Mouse (Mus musculus) midbrain, postnatal 0 days (tissue): ENCODE results near the gene Cacna2d2. TPM values are rescaled to one million over a fixed set of nuclear protein-coding genes. Genes with fewer than 3 reads are reported as not detected.

Source experiments
- ATAC-seq: fragments of 200-750 bp; cut with Nextera tagmentation; 2 replicates; pipeline ENCODE4 v1.8.0; 2017; ENCODE audit warnings: moderate number of reproducible peaks, mild to moderate bottlenecking, moderate TSS enrichment, moderate library complexity; ENCODE audit not compliant: low FRiP score
- DNase-seq: peaks from one replicate; pipeline ENCODE4 v3.0.0-alpha.2; 2015; ENCODE audit warnings: low spot score
- H3K27ac ChIP-seq: fragments of 300-500 bp; sonication (generic); 2 replicates; pipeline ENCODE4 v1.5.1; 2014; ENCODE audit warnings: low read depth, mild to moderate bottlenecking, low read length, mixed read lengths
- H3K27me3 ChIP-seq: fragments of 300-500 bp; sonication (generic); 2 replicates; pipeline ENCODE4 v1.6.1; 2014; ENCODE audit warnings: low read length, control low read depth, mixed read lengths; ENCODE audit not compliant: insufficient read depth
- H3K36me3 ChIP-seq: fragments of 300-500 bp; sonication (generic); 2 replicates; pipeline ENCODE4 v1.6.1; 2014; ENCODE audit warnings: low read length, control low read depth, mixed read lengths; ENCODE audit not compliant: insufficient read depth
- H3K4me1 ChIP-seq: fragments of 300-500 bp; sonication (generic); 2 replicates; pipeline ENCODE4 v1.6.1; 2014; ENCODE audit warnings: mild to moderate bottlenecking, control low read depth, antibody characterized with exemption, low read length, mixed read lengths; ENCODE audit not compliant: insufficient read depth
- H3K4me2 ChIP-seq: fragments of 300-500 bp; sonication (generic); 2 replicates; pipeline ENCODE4 v1.6.1; 2014; ENCODE audit warnings: low read depth, mild to moderate bottlenecking, low read length, mixed read lengths; ENCODE audit not compliant: poor library complexity, severe bottlenecking
- H3K4me3 ChIP-seq: fragments of 300-500 bp; sonication (generic); 2 replicates; pipeline ENCODE4 v1.5.1; 2014; ENCODE audit warnings: low read depth, mild to moderate bottlenecking, low read length, moderate library complexity
- H3K9ac ChIP-seq: fragments of 300-500 bp; sonication (generic); replicated peaks from 2 replicates; pipeline ENCODE4 v1.6.1; 2014; ENCODE audit warnings: mild to moderate bottlenecking, low read length, moderate library complexity, mixed read lengths; ENCODE audit not compliant: poor library complexity, severe bottlenecking
- H3K9me3 ChIP-seq: fragments of 300-500 bp; sonication (generic); 2 replicates; pipeline ENCODE4 v1.6.1; 2016; ENCODE audit warnings: low read length, control low read depth
- CTCF ChIP-seq: IDR thresholded peaks from 2 replicates; pipeline ENCODE4 v1.5.1; 2016; ENCODE audit warnings: antibody characterized with exemption, mild to moderate bottlenecking
- WGBS: fragments of 180-500 bp; shearing (Covaris S2); extraction: QIAGEN DNeasy Blood & Tissue Kit; methylation state at CpG from one replicate; pipeline ENCODE4 v1.1.7; 2014; 5-methylcytosine and 5-hydroxymethylcytosine counted together
- polyA plus RNA-seq: library from polyadenylated mRNA; unstranded; fragments of >200 nt; fragmentation: Nextera tagmentation; extraction: Ambion mirVana; gene quantifications from 2 replicates; pipeline ENCODE4 v1.2.1, GENCODE M21; 2015
- total RNA-seq: library from RNA; depleted of rRNA; stranded (reverse); fragments of >200 nt; gene quantifications from 2 replicates; pipeline ENCODE4 v1.2.3, GENCODE M21; 2014

Gene Cacna2d2
- total and polyA plus RNA-seq, 2 experiments from 2014 or later, result 9.0 to 191 TPM

DNA sequence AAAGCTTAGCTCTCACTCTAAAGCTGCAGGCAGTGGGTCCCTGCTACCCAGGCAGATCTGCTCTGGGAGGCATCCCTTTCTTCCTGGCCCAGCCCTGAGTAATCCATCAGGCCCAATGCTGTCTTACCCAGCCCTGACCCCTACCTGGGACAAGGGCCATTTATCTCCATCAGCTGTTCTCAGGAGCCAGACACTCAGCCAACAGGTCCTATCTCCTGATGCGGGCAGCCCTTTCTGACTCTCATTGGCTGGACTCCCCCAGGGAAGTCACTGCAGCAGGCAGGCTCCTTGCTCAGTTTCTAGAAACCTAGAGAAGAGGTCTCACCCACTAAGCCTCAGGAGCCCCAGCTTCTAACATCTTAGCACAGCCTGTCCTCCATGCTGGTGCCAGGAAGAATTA lies 31.1 kb upstream of the Cacna2d2 start:
- TF ChIP-seq CTCF, result no peak
- Histone ChIP-seq H3K27ac (no peak overlapping the region), H3K27me3 (no peaks in the 10 kb centered on the region), H3K4me3 (no peak overlapping the region), H3K4me2 (no peak overlapping the region), H3K36me3 (no peaks in the 10 kb centered on the region), H3K9ac (no peak overlapping the region), H3K9me3 (no peaks in the 10 kb centered on the region), H3K4me1 (no peaks in the 10 kb centered on the region)
- 90% methylated on average over 1 of the region's 1 CpGs for WGBS
- DNase-seq (no peak), ATAC-seq (no peak)

DNA sequence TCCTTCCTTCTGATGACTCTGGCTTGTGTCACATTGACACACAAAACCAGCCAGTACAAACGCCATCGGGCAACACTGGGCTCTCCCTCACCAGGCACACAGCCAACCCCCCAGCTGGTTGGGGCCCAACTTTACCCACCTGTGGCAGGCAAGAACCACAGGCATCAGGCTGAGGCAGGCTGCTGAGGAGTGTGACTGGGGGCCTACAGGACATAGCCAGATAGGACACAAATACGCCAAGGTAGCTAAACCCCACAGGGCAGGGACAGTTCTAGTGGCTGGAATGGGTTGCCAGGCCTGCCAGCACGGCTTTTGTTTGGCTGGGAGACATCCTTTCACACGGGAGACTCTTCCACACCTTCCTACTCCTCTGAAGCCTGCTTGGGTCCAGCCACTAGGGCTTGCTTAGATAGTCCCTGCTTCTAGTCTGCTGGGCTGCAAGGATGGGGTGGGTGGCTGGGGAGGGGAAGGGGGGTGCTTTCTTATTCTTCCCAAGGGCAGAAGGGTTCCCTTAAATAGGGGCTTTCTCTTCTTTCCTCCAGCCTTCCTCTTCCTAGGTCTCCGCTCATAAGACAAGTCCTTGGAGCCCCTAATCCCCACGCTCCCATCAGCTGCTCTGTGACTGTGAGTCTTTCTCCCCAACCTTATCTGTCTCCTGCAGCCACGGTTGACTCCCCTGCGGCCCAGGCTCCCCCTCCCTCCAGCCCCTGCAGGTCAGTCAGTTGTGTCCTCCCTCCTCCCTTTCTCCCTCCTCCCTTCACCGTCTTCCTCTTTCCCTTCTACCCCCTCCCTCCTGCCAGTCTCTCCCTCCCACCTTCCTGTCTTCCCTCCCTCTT lies 29.9 kb upstream of the Cacna2d2 start:
- H3K4me2 ChIP-seq, result no peak overlapping the region
- no peaks in the 10 kb centered on the region for H3K4me1 ChIP-seq
- no peak for ATAC-seq
- no peak overlapping the region for H3K9ac ChIP-seq
- no peak for DNase-seq
- no peaks in the 10 kb centered on the region for H3K36me3 ChIP-seq
- 40% methylated on average over 10 of the region's 10 CpGs for WGBS
- H3K4me3 ChIP-seq, result no peak overlapping the region
- H3K27me3 ChIP-seq, result no peaks in the 10 kb centered on the region
- no peak overlapping the region; the same call in 1 of the 2 replicates for H3K27ac ChIP-seq
- no peak for TF ChIP-seq CTCF
- H3K9me3 ChIP-seq, result no peaks in the 10 kb centered on the region

DNA sequence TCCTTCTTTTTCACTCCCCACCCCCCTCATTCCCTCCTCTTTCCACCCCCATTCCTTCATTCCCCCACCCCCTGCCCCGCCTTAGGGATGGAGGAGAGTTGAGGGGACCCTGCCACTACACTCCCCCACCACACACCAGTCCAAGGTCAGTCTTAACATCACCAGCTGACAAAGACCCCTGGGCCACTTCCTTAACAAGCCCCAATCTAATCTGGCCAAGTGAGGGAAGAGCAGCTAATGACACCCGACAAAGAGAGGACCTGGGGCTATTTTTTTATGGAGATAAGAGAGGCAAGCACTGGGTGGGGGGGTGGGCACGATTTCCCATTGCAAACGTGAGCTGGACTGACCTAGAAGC lies 29.3 kb upstream of the Cacna2d2 start:
- 7% methylated on average over 3 of the region's 4 CpGs for WGBS

DNA sequence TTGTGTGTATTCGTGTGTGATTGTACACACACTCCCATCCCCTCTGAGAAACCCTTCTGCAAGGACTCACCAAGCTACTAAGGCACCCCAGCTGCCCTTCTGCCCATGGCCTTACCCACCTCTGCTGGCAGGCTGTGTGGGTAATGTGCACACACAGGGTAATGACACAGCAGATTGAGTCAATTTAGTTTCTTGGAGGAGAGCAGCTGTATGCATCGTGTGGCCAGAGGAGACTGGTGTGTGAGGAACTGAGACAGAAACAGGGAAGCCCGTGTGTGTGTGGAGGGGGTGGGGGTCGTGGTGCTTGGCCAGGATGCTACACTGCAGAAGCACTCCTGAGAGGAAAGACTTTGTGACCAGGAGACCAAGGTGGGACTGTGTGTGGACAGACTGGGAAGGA lies 27.0 kb upstream of the Cacna2d2 start:
- 59% methylated on average over 4 of the region's 4 CpGs for WGBS
- Histone ChIP-seq H3K27me3 (no peaks in the 10 kb centered on the region), H3K9ac (no peak overlapping the region), H3K4me2 (no peak overlapping the region), H3K27ac (no peak overlapping the region), H3K4me1 (peaks cover under 1% of the 10 kb centered on the region; the same call in 1 of the 2 replicates), H3K36me3 (no peaks in the 10 kb centered on the region), H3K9me3 (no peaks in the 10 kb centered on the region), H3K4me3 (no peak overlapping the region)
- DNase-seq (no peak), ATAC-seq (no peak)
- TF ChIP-seq CTCF, result no peak

More for the DNA sequence above, 29.3 kb upstream of the Cacna2d2 start:
- Histone ChIP-seq H3K9ac (no peak overlapping the region), H3K36me3 (no peaks in the 10 kb centered on the region), H3K4me2 (no peak overlapping the region), H3K9me3 (no peaks in the 10 kb centered on the region), H3K4me1 (no peaks in the 10 kb centered on the region), H3K4me3 (no peak overlapping the region), H3K27me3 (no peaks in the 10 kb centered on the region), H3K27ac (peak overlapping the region; percentile 12; the same call in 1 of the 2 replicates)
- DNase-seq (no peak), ATAC-seq (no peak)
- no peak for TF ChIP-seq CTCF

DNA sequence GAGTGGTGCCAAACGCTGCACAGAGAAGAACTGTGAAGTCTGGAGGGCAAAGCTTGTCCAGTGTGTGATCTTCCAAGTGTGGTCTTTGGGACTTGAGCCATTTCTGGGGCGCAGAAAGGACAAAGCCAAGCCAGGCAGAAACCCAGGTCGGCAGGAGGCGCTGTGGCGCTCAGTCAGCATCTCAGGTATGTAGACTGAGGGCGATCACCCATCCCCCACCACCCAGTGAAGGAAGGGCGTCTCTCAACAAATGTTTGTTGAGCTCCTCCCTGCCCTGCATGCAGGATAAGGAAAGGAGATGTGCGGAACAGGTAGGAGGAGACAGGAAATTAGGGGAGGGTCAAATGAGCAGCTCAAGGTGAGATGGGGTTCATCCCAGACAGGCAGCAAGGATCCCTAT lies 24.8 kb upstream of the Cacna2d2 start:
- H3K27ac ChIP-seq, result no peak overlapping the region
- WGBS, result 14% methylated on average over 8 of the region's 8 CpGs
- no peak for DNase-seq
- H3K9ac ChIP-seq, result no peak overlapping the region
- H3K4me3 ChIP-seq, result no peak overlapping the region
- H3K9me3 ChIP-seq, result no peaks in the 10 kb centered on the region
- no peak for ATAC-seq
- 0 out of 2 replicates have a peak, but pooled peaks cover 3% of the 10 kb centered on the region for H3K27me3 ChIP-seq
- H3K4me2 ChIP-seq, result no peak overlapping the region
- peaks cover 8% of the 10 kb centered on the region; the same call in 1 of the 2 replicates for H3K4me1 ChIP-seq
- peak; percentile 54 for TF ChIP-seq CTCF
- H3K36me3 ChIP-seq, result no peaks in the 10 kb centered on the region

DNA sequence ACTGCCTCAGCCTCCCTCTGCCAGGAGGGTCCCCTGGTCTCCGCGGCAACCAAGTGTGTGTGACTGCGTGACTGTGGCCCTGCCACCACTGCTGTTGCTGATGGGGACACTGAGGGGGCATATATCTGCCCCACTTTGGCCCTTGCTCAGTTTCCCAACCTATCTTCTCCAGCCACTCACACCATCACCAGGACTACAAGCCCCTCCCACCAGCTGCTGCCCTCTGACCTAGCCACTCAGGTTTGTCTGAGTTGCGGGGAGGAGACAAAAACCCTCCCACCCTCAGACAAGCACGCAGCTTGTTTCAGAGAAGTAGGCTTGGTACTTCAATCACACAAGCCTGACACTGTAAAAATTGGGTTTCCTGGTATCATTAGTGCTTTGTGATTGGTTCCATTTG lies 24.0 kb upstream of the Cacna2d2 start:
- Histone ChIP-seq H3K9ac (no peak overlapping the region), H3K4me3 (no peak overlapping the region), H3K4me2 (no peak overlapping the region), H3K9me3 (no peaks in the 10 kb centered on the region), H3K4me1 (peaks cover 8% of the 10 kb centered on the region; the same call in 1 of the 2 replicates), H3K27me3 (0 out of 2 replicates have a peak, but pooled peaks cover 3% of the 10 kb centered on the region), H3K27ac (no peak overlapping the region), H3K36me3 (no peaks in the 10 kb centered on the region)
- 20% methylated on average over 5 of the region's 5 CpGs for WGBS
- ATAC-seq (no peak), DNase-seq (no peak)
- no peak for TF ChIP-seq CTCF
